Mouse (Mus musculus) ES-Bruce4 (cell line): ENCODE measurements around the gene Gm14569.

Experiments
- CTCF ChIP-seq: IDR thresholded peaks from one replicate; pipeline ENCODE4 v1.8.1; 2011; ENCODE audit warnings: low read depth, low read length
- EP300 ChIP-seq: IDR thresholded peaks from 2 replicates; pipeline ENCODE4 v1.6.1; 2011; ENCODE audit warnings: low read depth, low read length; ENCODE audit not compliant: insufficient read depth
- POLR2A ChIP-seq: IDR thresholded peaks from one replicate; pipeline ENCODE4 v1.8.1; 2011; ENCODE audit warnings: low read length; ENCODE audit not compliant: insufficient read depth

DNA sequence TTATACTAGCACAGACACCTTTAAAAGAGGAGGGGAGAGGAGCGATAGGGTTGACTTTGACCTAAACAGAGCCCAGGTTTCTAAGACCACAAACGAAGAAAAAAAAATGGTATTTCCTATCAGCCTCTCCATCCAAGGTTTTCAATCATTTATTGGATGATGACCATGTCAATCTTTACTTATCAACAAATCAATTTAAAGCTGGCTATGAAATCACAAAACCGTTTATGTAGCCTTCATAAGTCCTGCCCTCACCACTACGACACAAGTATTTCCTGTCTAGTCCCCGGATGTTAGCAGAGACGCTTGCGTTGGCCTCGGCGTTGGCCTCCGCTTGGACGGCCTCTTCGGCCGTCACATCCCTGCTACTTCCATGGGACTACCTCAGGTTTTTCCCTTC lies 90.7 kb downstream of the Gm14569 start, which contains the start of gene Gm6268:
- TF ChIP-seq POLR2A (no peak), CTCF (no peak), EP300 (no peak)
